Mouse (Mus musculus) stomach, postnatal 0 days (tissue): Measurements from ENCODE around the gene Cyp4x1.

ENCODE experiments used
- CTCF ChIP-seq: IDR thresholded peaks from 2 replicates; pipeline ENCODE4 v1.5.1; 2016; ENCODE audit warnings: antibody characterized with exemption, low read depth, mild to moderate bottlenecking, moderate library complexity
- EP300 ChIP-seq: optimal IDR thresholded peaks from 2 replicates; pipeline ENCODE3; 2016; ENCODE audit warnings: antibody characterized with exemption

GRCm38 (mm10) chr4:115059871-115060270 lies 74.2 kb downstream of the Cyp4x1 start:
- TF ChIP-seq CTCF: no peak
- TF ChIP-seq EP300: no peak
